Mouse (Mus musculus): Measurements from ENCODE around the gene Dcbld2.

DNA sequence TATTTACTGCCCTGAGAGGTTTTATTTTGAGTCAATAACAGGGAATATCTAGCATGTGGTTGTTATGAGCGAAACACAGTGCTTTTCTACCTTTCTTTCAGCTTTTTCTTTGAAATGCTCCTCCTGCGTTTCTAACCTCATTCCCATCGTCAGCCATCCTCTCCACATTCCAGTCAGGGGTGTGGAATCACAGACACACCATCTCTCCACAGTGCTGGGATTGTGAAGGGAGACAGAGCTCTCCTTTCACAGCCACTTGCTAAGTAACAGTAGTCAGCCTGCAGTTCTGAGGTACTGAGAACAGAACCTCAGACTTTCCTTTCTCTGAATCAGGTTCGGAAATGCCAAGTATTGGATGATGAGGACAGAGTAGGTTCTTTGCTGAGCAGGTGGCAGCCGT, 14.1 kb upstream of the Dcbld2 start:
- TF ChIP-seq CTCF (IDR thresholded peaks at IDR 0.05; ENCODE audit: low read depth) (no peak), EP300 (IDR thresholded peaks at IDR 0.05; ENCODE audit: low read depth) (no peak)

All from liver, embryonic 14.5 days (tissue).